Mouse (Mus musculus) kidney, embryonic 15.5 days (tissue): ENCODE measurements at regions not wholly inside any gene's neighbourhood (a gene's known extent, or its start where the extent isn't known, plus 50 kb on each side); places are given as distances from the start of the nearest gene placed in this dataset.

Experiments
- ATAC-seq: fragments of 200-750 bp; cut with Nextera tagmentation; replicated peaks from 2 replicates; pipeline ENCODE4 v1.8.0; 2017; ENCODE audit warnings: moderate TSS enrichment; ENCODE audit not compliant: low FRiP score
- H3K27ac ChIP-seq: fragments of 300-500 bp; sonication (generic); 2 replicates; pipeline ENCODE4 v1.5.1; 2015; ENCODE audit warnings: mild to moderate bottlenecking, inconsistent platforms
- H3K27me3 ChIP-seq: fragments of 300-500 bp; sonication (generic); 2 replicates; pipeline ENCODE4 v1.6.1; 2015; ENCODE audit warnings: inconsistent platforms
- H3K36me3 ChIP-seq: fragments of 300-500 bp; sonication (generic); 2 replicates; pipeline ENCODE4 v1.6.1; 2015; ENCODE audit warnings: inconsistent platforms
- H3K4me1 ChIP-seq: fragments of 300-500 bp; sonication (generic); 2 replicates; pipeline ENCODE4 v1.6.1; 2015; ENCODE audit warnings: inconsistent platforms
- H3K4me2 ChIP-seq: fragments of 300-500 bp; sonication (generic); 2 replicates; pipeline ENCODE4 v1.6.1; 2015; ENCODE audit warnings: moderate library complexity, mild to moderate bottlenecking, inconsistent platforms
- H3K4me3 ChIP-seq: fragments of 300-500 bp; sonication (generic); replicated peaks from 2 replicates; pipeline ENCODE4 v1.5.1; 2015; ENCODE audit warnings: mild to moderate bottlenecking, inconsistent platforms
- H3K9ac ChIP-seq: fragments of 300-500 bp; sonication (generic); 2 replicates; pipeline ENCODE4 v1.6.1; 2015; ENCODE audit warnings: mild to moderate bottlenecking, inconsistent platforms
- H3K9me3 ChIP-seq: fragments of 300-500 bp; sonication (generic); replicated peaks from 2 replicates; pipeline ENCODE4 v1.6.1; 2016; ENCODE audit warnings: inconsistent platforms
- WGBS: fragments of 180-500 bp; shearing (Covaris S2); methylation state at CpG from one replicate; pipeline ENCODE4 v1.1.7; 2015; ENCODE audit warnings: mixed read lengths; 5-methylcytosine and 5-hydroxymethylcytosine counted together

GRCm38 (mm10) chr1:22070028-22070427 lies 108.3 kb upstream of the Kcnq5 start:
- WGBS = 63% methylated on average over 5 of the region's 5 CpGs
- no peak for ATAC-seq

More at GRCm38 (mm10) chr1:22070028-22070427, 108.3 kb upstream of the Kcnq5 start:
- Histone ChIP-seq H3K27me3 (no peaks in the 10 kb centered on the region), H3K9ac (no peak overlapping the region), H3K4me3 (no peak overlapping the region), H3K4me2 (no peak overlapping the region), H3K27ac (no peak overlapping the region), H3K4me1 (no peaks in the 10 kb centered on the region), H3K36me3 (no peaks in the 10 kb centered on the region), H3K9me3 (no peaks in the 10 kb centered on the region)
